Mouse (Mus musculus): ENCODE measurements around the gene Gdnf.

GRCm38 (mm10) chr15:7886591-7886990 is 75.9 kb downstream of the Gdnf start:
- TF ChIP-seq POLR2A (IDR thresholded peaks at IDR 0.05; ENCODE audit: borderline replicate concordance, control insufficient read depth, low read depth, low read length) (no peak), CTCF (IDR thresholded peaks at IDR 0.05; ENCODE audit: control insufficient read depth, insufficient read depth, low read length) (no peak)
